Mouse (Mus musculus): Measurements from ENCODE around the gene Rdh11. TPM values are rescaled to one million over a fixed set of nuclear protein-coding genes. Genes with fewer than 3 reads are reported as not detected.

Gene Rdh11
- 31.7 TPM for polyA plus RNA-seq (2014; fragmentation: Illumina TruSeq; extraction: RNeasy Lipid Tissue Mini Kit (QIAGEN cat#74804); ENCODE audit: low read depth, low replicate concordance)

GRCm38 (mm10) chr12:79192193-79192592 is at the start of gene Rdh11:
TSS of gene Rdh11 (minus strand) at chr12:79192293.

GRCm38 (mm10) chr12:79208703-79209464 is 16.8 kb upstream of the Rdh11 start, which contains the start of gene Rdh12:
TSS of gene Rdh12 (plus strand) at chr12:79208914.

GRCm38 (mm10) chr12:79172019-79172941 is 19.8 kb downstream of the Rdh11 start, which contains the start of gene Vti1b:
TSS of gene Vti1b (minus strand) at chr12:79172667.

GRCm38 (mm10) chr12:79130299-79131177 is 61.6 kb downstream of the Rdh11 start, which contains the start of gene Arg2:
TSS of gene Arg2 (plus strand) at chr12:79130777.

Other genes with a start within 250 kb of the Rdh11 start
- gene Tmem229b, start 184.7 kb downstream of the Rdh11 start, polyA plus RNA-seq (2014; fragmentation: Illumina TruSeq; extraction: RNeasy Lipid Tissue Mini Kit (QIAGEN cat#74804); ENCODE audit: low read depth, low replicate concordance), result 0.61 TPM
- gene Plekhh1, start 163.1 kb downstream of the Rdh11 start, polyA plus RNA-seq (2014; fragmentation: Illumina TruSeq; extraction: RNeasy Lipid Tissue Mini Kit (QIAGEN cat#74804); ENCODE audit: low read depth, low replicate concordance), result 13.5 TPM
- gene Pigh, start 102.6 kb downstream of the Rdh11 start, polyA plus RNA-seq (2014; fragmentation: Illumina TruSeq; extraction: RNeasy Lipid Tissue Mini Kit (QIAGEN cat#74804); ENCODE audit: low read depth, low replicate concordance), result 33.4 TPM
- gene Arg2, start 61.5 kb downstream of the Rdh11 start, polyA plus RNA-seq (2014; fragmentation: Illumina TruSeq; extraction: RNeasy Lipid Tissue Mini Kit (QIAGEN cat#74804); ENCODE audit: low read depth, low replicate concordance), result 108 TPM
- 152 TPM for gene Vti1b, start 19.6 kb downstream of the Rdh11 start, polyA plus RNA-seq (2014; fragmentation: Illumina TruSeq; extraction: RNeasy Lipid Tissue Mini Kit (QIAGEN cat#74804); ENCODE audit: low read depth, low replicate concordance)
- gene Rdh12, start 16.6 kb upstream of the Rdh11 start, polyA plus RNA-seq (2014; fragmentation: Illumina TruSeq; extraction: RNeasy Lipid Tissue Mini Kit (QIAGEN cat#74804); ENCODE audit: low read depth, low replicate concordance), result 0.93 TPM
- gene Zfyve26, start 104.0 kb upstream of the Rdh11 start, polyA plus RNA-seq (2014; fragmentation: Illumina TruSeq; extraction: RNeasy Lipid Tissue Mini Kit (QIAGEN cat#74804); ENCODE audit: low read depth, low replicate concordance), result 9.1 TPM
- not detected for gene Rad51b, start 105.0 kb upstream of the Rdh11 start, polyA plus RNA-seq (2014; fragmentation: Illumina TruSeq; extraction: RNeasy Lipid Tissue Mini Kit (QIAGEN cat#74804); ENCODE audit: low read depth, low replicate concordance)

All from kidney, adult 10 weeks (tissue).